Mouse (Mus musculus) urinary bladder, adult 18-20 months (tissue): ENCODE results near the gene Adap2.

ENCODE experiments used
- DNase-seq, 2 experiments: peaks; one replicate each; pipeline ENCODE4 v3.0.0; 2022; ENCODE audit warnings: low spot score in 2 of 2, mixed read lengths in 2 of 2

Adap2 gene

DNA sequence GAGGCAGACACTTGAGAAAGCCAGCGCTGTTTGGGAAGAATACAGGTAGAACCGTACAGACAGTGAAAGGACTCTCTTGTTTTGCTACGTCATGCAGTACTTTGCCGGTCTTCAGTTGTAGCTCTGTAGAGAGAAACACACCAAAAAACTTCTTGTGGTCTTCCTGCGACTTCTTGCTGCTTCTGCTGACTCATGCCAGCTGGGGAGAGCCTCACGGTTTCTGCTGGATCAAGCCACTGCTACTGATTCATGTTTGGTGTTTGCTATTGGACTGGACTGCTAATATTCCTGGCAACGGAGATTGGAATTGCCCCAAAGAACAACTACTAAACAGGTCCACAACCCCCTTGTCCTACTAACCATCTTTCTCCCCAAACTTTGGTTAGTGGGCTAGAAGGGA is 42.4 kb downstream of the Adap2 start:
- no peak for DNase-seq

DNA sequence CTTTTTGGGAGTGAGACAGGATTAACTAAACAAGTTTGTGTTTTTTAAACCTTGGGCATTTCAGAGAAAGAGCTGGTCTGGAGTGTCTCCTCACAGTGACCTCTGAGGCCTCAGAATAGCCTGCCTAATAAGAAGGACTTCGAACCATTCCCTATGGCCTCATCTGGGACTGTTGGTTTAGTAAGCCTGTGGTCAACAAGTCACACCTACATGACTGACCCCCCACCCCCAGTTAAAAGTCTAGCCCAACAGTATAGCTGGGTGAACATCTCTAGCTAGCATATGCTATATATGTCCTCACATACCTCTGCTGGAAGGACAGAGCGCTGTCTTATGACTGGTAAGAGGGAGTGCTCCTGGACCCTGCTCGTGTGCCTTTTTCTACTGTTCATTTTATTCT is 45.4 kb downstream of the Adap2 start:
- DNase-seq = no peak

DNA sequence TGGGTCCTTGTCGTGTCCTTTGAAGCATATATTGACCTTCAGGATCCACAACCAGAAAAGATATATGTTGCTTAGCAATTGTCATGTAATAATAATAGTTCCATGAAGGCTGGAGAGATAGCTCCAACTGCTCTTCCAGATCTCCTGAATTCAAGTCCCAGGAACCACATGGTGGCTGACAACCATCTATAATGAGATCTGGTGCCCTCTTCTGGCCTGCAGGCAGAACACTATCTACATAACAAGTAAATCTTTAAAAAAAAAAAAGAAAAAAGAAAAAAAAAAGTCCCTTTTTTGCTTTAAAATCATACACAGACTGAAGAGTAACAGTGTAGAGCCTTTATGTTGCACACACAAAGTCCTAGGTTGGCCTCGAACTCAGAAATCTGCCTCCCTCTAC is 45.9 kb downstream of the Adap2 start:
- DNase-seq = no peak

DNA sequence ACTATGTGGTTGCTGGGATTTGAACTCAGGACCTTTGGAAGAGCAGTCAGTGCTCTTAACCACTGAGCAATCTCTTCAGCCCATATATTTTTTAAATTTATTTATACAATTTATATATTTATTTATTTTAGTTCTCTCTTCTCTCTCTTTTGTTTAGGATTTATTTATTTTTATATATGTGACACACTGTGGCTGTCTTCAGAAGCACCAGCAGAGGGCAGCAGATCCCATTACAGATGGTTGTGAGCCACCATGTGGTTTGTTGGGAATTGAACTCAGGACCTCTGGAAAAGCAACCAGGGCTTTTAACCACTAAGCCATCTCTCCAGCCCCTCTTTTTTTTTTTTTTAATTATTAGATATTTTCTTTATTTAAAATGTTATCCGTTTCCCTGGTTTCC is 46.4 kb downstream of the Adap2 start:
- no peak for DNase-seq

GRCm38 (mm10) chr11:80202296-80202695 is 48.4 kb downstream of the Adap2 start:
- DNase-seq = no peak

DNA sequence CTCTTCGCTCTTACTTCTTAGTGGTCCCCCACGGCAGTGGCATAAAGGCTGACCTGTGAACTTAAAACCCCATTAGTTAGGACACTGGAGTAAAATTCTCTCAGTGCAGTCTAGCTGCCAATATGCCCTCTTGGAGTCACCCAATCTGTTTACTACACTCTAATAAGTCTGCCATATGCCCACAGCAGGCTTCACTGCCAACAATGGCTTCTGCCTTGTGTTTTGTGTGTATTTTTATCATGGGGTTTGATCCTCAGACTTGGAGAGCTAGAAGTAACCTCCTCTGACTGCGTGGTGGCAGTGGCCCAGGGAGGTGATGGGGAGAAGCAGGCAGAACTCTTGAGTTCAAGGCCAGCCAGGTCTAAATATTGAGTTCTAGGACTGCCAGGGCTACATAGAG is 50.1 kb downstream of the Adap2 start:
- no peak for DNase-seq

GRCm38 (mm10) chr11:80204941-80205340 is 51.0 kb downstream of the Adap2 start:
- DNase-seq = no peak

DNA sequence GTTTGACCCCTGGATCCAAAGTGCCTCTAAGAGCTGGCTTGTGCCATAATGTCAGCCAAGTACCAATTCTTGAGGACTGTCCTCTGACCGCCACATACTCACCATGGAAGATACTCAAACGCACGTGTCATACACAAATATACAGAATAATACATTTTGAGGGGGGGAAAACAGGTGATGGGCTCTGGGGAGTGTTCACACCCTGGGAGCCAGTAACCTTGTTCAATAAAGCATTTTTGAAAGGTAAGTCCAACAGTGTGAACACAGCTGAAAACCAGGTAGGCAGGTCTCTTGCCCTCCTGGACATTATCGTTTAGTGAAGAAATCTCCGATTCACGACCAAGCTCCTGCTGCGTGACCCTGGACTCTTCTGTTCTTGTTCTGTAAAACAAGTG is 54.6 kb downstream of the Adap2 start:
- DNase-seq = no peak

DNA sequence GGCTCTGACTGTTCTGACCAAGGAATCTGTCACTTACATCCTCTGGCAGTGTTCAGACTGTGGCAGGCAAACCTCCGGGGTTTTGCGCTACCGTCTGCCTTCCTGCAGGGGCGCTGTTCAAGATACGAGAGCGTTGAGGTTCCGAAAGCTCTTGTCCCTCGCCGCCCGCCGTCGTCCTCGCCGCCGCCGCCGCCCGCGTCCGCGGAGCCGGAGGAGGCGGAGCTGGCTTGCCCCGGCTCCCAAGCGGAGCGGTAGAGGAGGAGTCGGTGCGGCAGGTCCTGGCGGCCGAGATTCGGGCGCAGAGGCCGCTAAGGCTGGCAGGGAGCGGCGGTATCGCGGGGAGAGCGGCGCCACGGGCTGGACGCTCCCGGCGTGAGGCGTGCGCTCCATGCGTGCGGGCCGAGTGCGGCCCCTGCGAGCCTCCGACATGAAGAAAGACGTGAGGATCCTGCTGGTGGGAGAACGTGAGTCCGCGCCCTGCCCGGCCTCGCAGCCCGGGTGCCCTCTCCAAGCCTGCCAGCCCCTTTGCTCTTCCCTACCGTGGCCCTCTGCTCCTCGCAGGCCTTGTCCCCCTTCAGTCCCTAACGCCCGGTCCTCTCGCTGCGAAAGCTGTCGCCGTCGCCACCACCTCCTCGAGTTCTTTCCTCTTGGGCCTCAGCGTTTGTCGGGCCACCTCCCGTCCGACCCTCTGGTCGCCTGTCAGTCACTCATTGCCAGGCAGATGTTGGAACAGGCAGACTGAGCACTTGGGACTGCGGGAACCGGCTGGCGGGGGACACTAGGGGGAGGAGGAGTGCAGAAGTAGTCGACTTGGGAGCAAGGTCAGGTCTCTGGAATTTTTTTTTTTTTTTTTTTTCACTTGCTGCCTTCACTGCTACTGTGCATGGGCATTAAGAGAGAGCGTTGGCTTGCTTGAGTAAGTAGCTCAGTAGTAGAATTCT is 55.2 kb downstream of the Adap2 start, which contains the start of gene Rhot1:
Gene Rhot1 (plus strand): TSS at position 160 of the 941 bp plus-strand sequence.
- DNase-seq = peak; percentile 92 to 95

DNA sequence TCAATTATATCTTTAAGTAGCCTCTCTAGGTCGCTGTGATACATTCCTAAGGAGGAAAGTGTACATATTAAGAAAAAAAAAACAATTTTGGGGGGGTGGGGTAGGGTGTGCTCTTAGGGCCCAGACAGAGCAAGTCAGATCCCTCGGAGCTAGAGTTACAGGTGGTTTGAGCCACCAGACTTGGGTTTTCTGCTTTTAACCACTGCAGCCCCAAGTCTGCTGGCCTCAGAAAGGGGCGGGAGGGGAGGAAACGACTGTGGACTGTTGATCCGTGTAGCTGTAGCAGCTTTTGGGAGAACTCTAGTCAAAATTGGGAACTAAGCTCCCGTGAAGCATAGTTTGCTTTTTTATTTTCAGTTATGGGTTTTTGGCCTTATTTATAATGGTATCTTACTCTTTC is 56.4 kb downstream of the Adap2 start:
- DNase-seq = no peak

- no peak for DNase-seq
These were observed 58.4 kb downstream of the Adap2 start for GRCm38 (mm10) chr11:80212282-80212681.

- no peak for DNase-seq
These were observed 61.4 kb downstream of the Adap2 start for GRCm38 (mm10) chr11:80215291-80215690.

DNA sequence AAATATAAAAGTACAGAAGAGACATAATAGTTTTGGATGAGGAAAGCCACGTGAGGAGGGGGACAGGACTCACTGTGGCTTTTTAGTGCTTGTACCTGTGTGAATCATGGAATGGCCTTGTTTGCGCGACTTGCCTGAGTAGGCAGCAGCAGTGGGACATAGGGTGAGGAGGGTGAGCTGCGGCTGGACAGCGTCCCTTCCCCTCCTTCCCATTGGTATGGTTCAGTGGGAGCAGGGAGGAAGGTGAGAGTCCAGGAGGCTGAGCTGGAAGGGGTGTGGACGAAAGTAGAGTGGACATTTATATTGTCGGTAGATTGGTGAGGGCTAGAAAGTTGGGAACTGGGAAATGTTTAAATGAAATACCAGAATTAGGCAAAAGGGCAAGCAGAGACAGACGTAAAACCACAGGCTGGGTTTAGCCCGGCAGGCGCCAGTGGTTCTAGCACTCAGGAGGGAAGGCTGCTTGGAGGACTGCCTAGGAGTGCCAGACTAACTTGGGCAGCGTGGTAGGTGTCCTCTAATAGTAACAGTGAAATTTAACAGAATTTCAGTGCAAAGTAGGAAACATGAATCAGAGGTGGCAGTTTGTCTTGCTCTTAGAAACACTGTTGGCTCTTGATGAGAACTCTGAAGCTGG is 64.9 kb downstream of the Adap2 start:
- peak in 1 of 2 experiments; percentile 23 for DNase-seq
